Mouse (Mus musculus) C2C12 (cell line): Measurements from ENCODE around the gene Spef1.

Experiments
- CEBPB ChIP-seq: IDR thresholded peaks from one replicate; pipeline ENCODE4 v1.6.1; 2011; ENCODE audit warnings: low read depth, mild to moderate bottlenecking, control low read depth, moderate library complexity
- CTCF ChIP-seq: IDR thresholded peaks from one replicate; pipeline ENCODE4 v1.5.1; 2011; ENCODE audit not compliant: control insufficient read depth, insufficient read depth, insufficient read length
- MAX ChIP-seq: IDR thresholded peaks from one replicate; pipeline ENCODE4 v1.6.1; 2011; ENCODE audit warnings: mild to moderate bottlenecking, control low read depth
- MYOD1 ChIP-seq: IDR thresholded peaks from one replicate; pipeline ENCODE4 v1.6.1; 2011; ENCODE audit warnings: low read depth; ENCODE audit not compliant: control insufficient read depth, insufficient read length
- USF1 ChIP-seq: IDR thresholded peaks from one replicate; pipeline ENCODE4 v1.6.1; 2011; ENCODE audit warnings: low read depth, mild to moderate bottlenecking, control low read depth, moderate library complexity

DNA sequence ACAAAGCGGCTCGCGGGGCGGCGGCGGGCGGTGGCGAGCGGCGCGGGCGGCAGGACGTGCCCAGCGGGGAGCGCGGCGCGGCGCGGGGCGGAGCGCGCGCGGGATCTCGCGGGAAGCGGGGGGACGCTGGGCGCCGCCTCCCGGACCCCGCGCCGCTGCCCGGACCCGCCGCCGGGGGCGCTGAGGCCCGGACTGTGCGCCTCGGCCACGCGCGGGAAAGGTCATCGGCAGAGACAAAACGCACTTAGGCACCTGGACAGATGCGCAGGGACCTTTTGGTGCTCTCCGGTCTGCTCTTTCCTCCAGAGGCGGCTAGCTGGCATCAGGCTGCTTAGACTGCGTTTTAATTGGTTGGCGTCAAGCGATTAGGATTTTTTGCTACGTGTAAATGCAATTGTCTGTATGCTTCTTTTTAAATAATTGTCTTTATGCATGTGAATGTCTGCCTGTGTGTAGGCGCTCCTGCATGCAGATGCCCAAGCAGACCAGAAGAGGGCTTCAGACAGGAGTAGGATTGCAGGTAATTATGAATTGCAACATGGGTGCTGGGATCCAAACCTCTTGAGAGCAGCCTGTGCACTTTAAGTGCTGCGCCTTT, 7.0 kb downstream of the Spef1 start, which contains the start of gene Cenpb:
- TF ChIP-seq CTCF (peak; percentile 91), MAX (peak; percentile 84), USF1 (no peak), CEBPB (peak; percentile 51), MYOD1 (no peak)
